Mouse (Mus musculus): ENCODE measurements around the gene Foxp1. TPM values are rescaled to one million over a fixed set of nuclear protein-coding genes. Genes with fewer than 3 reads are reported as not detected.

Foxp1 gene
- polyA plus RNA-seq, 1 experiment = 17.7 TPM

GRCm38 (mm10) chr6:99435140-99435539 lies 87.4 kb downstream of the Foxp1 start:
- TF ChIP-seq TCF12 (IDR thresholded peaks at IDR 0.05; ENCODE audit: insufficient read depth, poor library complexity, severe bottlenecking) = no peak
- no peak for TF ChIP-seq CEBPB (IDR thresholded peaks at IDR 0.05; ENCODE audit: insufficient read depth, poor library complexity, severe bottlenecking)
- TF ChIP-seq E2F4 (IDR thresholded peaks at IDR 0.05; ENCODE audit: insufficient read depth) = no peak
- no peak for TF ChIP-seq USF1 (IDR thresholded peaks at IDR 0.05; ENCODE audit: low read depth)
- no peak for TF ChIP-seq POLR2A (IDR thresholded peaks at IDR 0.05; ENCODE audit: insufficient read length, low read depth)
- TF ChIP-seq POLR2AphosphoS2 (IDR thresholded peaks at IDR 0.05; ENCODE audit: insufficient read length, low read depth) = no peak
- TF ChIP-seq MYOG (IDR thresholded peaks at IDR 0.05; ENCODE audit: control insufficient read depth in 1 of 3, insufficient read depth in 1 of 3, insufficient read length in 2 of 3, low read depth in 2 of 3) = no peak
- TF ChIP-seq TCF3 (IDR thresholded peaks at IDR 0.05; ENCODE audit: insufficient read length, low read depth) = no peak
- no peak for TF ChIP-seq MAX (IDR thresholded peaks at IDR 0.05; ENCODE audit: low read depth)
- no peak for TF ChIP-seq MYOD1 (IDR thresholded peaks at IDR 0.05; ENCODE audit: control insufficient read depth in 1 of 3, insufficient read length in 2 of 3, low read depth in 2 of 3)
- TF ChIP-seq SRF (IDR thresholded peaks at IDR 0.05; ENCODE audit: control insufficient read depth, insufficient read length, low read depth) = no peak
- no peak for TF ChIP-seq REST (IDR thresholded peaks at IDR 0.05; ENCODE audit: insufficient read depth, insufficient read length)
- no peaks in the 10 kb centered on the region for H3K27me3 ChIP-seq (ENCODE audit: control insufficient read depth, insufficient read depth, insufficient read length)
- no peak overlapping the region for H3ac ChIP-seq (ENCODE audit: control insufficient read depth, insufficient read length)
- H3K4me3 ChIP-seq = no peak overlapping the region
- no peaks in the 10 kb centered on the region for H3K36me3 ChIP-seq (ENCODE audit: control insufficient read depth, insufficient read depth)
- H3K4me2 ChIP-seq (ENCODE audit: low read depth) = no peak overlapping the region
- no peaks in the 10 kb centered on the region for H3K79me2 ChIP-seq (ENCODE audit: control insufficient read depth, insufficient read depth)

- Histone ChIP-seq H3K4me2 (ENCODE audit: low read depth) (no peak overlapping the region), H3K79me2 (ENCODE audit: control insufficient read depth, insufficient read depth) (no peaks in the 10 kb centered on the region), H3K36me3 (ENCODE audit: control insufficient read depth, insufficient read depth) (no peaks in the 10 kb centered on the region), H3K27me3 (ENCODE audit: control insufficient read depth, insufficient read depth, insufficient read length) (no peaks in the 10 kb centered on the region), H3ac (ENCODE audit: control insufficient read depth, insufficient read length) (no peak overlapping the region), H3K4me3 (no peak overlapping the region)
- TF ChIP-seq MYOD1 (IDR thresholded peaks at IDR 0.05; ENCODE audit: control insufficient read depth in 1 of 3, insufficient read length in 2 of 3, low read depth in 2 of 3) = no peak
- TF ChIP-seq POLR2A (IDR thresholded peaks at IDR 0.05; ENCODE audit: insufficient read length, low read depth) = no peak
- no peak for TF ChIP-seq USF1 (IDR thresholded peaks at IDR 0.05; ENCODE audit: low read depth)
- TF ChIP-seq REST (IDR thresholded peaks at IDR 0.05; ENCODE audit: insufficient read depth, insufficient read length) = no peak
- TF ChIP-seq MYOG (IDR thresholded peaks at IDR 0.05; ENCODE audit: control insufficient read depth in 1 of 3, insufficient read depth in 1 of 3, insufficient read length in 2 of 3, low read depth in 2 of 3) = no peak
- TF ChIP-seq CEBPB (IDR thresholded peaks at IDR 0.05; ENCODE audit: insufficient read depth, poor library complexity, severe bottlenecking) = no peak
- no peak for TF ChIP-seq TCF3 (IDR thresholded peaks at IDR 0.05; ENCODE audit: insufficient read length, low read depth)
- no peak for TF ChIP-seq MAX (IDR thresholded peaks at IDR 0.05; ENCODE audit: low read depth)
- no peak for TF ChIP-seq SRF (IDR thresholded peaks at IDR 0.05; ENCODE audit: control insufficient read depth, insufficient read length, low read depth)
- no peak for TF ChIP-seq POLR2AphosphoS2 (IDR thresholded peaks at IDR 0.05; ENCODE audit: insufficient read length, low read depth)
Measured at GRCm38 (mm10) chr6:99433006-99433405, 89.5 kb downstream of the Foxp1 start.

GRCm38 (mm10) chr6:99431941-99432340 lies 90.6 kb downstream of the Foxp1 start:
- Histone ChIP-seq H3K36me3 (ENCODE audit: control insufficient read depth, insufficient read depth) (no peaks in the 10 kb centered on the region), H3ac (ENCODE audit: control insufficient read depth, insufficient read length) (no peak overlapping the region)

DNA sequence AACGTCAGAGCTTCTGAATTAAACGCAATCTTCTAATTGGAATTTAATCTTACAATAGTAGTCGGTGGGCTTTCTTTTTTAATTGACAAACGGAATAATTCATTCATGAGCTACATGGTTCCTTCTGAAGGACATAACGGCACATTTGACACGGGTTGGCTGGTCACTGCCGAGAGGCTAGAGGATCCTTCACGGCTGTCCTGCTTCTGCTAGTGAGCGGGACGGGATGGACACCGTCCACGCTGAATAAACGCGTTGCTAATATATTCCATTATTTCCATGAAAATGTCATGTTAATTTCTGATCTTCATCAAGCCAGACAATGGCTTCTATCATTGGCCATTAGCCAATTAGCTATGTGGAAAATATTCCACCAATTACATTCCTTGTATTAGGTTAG lies 92.0 kb downstream of the Foxp1 start:
- Histone ChIP-seq H3ac (ENCODE audit: control insufficient read depth, insufficient read length) (no peak overlapping the region), H3K36me3 (ENCODE audit: control insufficient read depth, insufficient read depth) (no peaks in the 10 kb centered on the region), H3K79me2 (ENCODE audit: control insufficient read depth, insufficient read depth) (no peaks in the 10 kb centered on the region), H3K27me3 (ENCODE audit: control insufficient read depth, insufficient read depth, insufficient read length) (no peaks in the 10 kb centered on the region), H3K4me3 (no peak overlapping the region), H3K4me2 (ENCODE audit: low read depth) (no peak overlapping the region)
- TF ChIP-seq SRF (IDR thresholded peaks at IDR 0.05; ENCODE audit: control insufficient read depth, insufficient read length, low read depth) (no peak), CEBPB (IDR thresholded peaks at IDR 0.05; ENCODE audit: insufficient read depth, poor library complexity, severe bottlenecking) (no peak), USF1 (IDR thresholded peaks at IDR 0.05; ENCODE audit: low read depth) (no peak), TCF12 (IDR thresholded peaks at IDR 0.05; ENCODE audit: insufficient read depth, poor library complexity, severe bottlenecking) (no peak), POLR2AphosphoS2 (IDR thresholded peaks at IDR 0.05; ENCODE audit: insufficient read length, low read depth) (no peak), E2F4 (IDR thresholded peaks at IDR 0.05; ENCODE audit: insufficient read depth) (no peak), TCF3 (IDR thresholded peaks at IDR 0.05; ENCODE audit: insufficient read length, low read depth) (no peak), REST (IDR thresholded peaks at IDR 0.05; ENCODE audit: insufficient read depth, insufficient read length) (no peak), MYOD1 (IDR thresholded peaks at IDR 0.05; ENCODE audit: control insufficient read depth in 1 of 3, insufficient read length in 2 of 3, low read depth in 2 of 3) (no peak), MAX (IDR thresholded peaks at IDR 0.05; ENCODE audit: low read depth) (no peak), MYOG (IDR thresholded peaks at IDR 0.05; ENCODE audit: control insufficient read depth in 1 of 3, insufficient read depth in 1 of 3, insufficient read length in 2 of 3, low read depth in 2 of 3) (no peak), POLR2A (IDR thresholded peaks at IDR 0.05; ENCODE audit: insufficient read length, low read depth) (no peak)

More at GRCm38 (mm10) chr6:99431941-99432340, 90.6 kb downstream of the Foxp1 start:
- TF ChIP-seq TCF3 (IDR thresholded peaks at IDR 0.05; ENCODE audit: insufficient read length, low read depth) (no peak), MYOG (IDR thresholded peaks at IDR 0.05; ENCODE audit: control insufficient read depth in 1 of 3, insufficient read depth in 1 of 3, insufficient read length in 2 of 3, low read depth in 2 of 3) (no peak), SRF (IDR thresholded peaks at IDR 0.05; ENCODE audit: control insufficient read depth, insufficient read length, low read depth) (no peak), USF1 (IDR thresholded peaks at IDR 0.05; ENCODE audit: low read depth) (no peak), TCF12 (IDR thresholded peaks at IDR 0.05; ENCODE audit: insufficient read depth, poor library complexity, severe bottlenecking) (no peak), CEBPB (IDR thresholded peaks at IDR 0.05; ENCODE audit: insufficient read depth, poor library complexity, severe bottlenecking) (no peak)
- H3K27me3 ChIP-seq (ENCODE audit: control insufficient read depth, insufficient read depth, insufficient read length) = no peaks in the 10 kb centered on the region
- H3K79me2 ChIP-seq (ENCODE audit: control insufficient read depth, insufficient read depth) = no peaks in the 10 kb centered on the region
- H3K4me2 ChIP-seq (ENCODE audit: low read depth) = peak overlapping the region; percentile 27
- no peak overlapping the region for H3K4me3 ChIP-seq
